Mouse (Mus musculus): ENCODE data around the gene Aoah.

Gene Aoah

GRCm38 (mm10) chr13:21040589-21041199 lies 246.8 kb downstream of the Aoah start:
- intact Hi-C loops (cut with DNase I) = no loop called here

- intact Hi-C loops (cut with DNase I) = no loop called here
Measured at GRCm38 (mm10) chr13:21050118-21050517, 256.2 kb downstream of the Aoah start.

- intact Hi-C loops (cut with DNase I) = no loop called here
Measured at GRCm38 (mm10) chr13:21066021-21066420, 272.1 kb downstream of the Aoah start.

GRCm38 (mm10) chr13:21074847-21075246 lies 280.9 kb downstream of the Aoah start, which contains the start of gene Olfr1370:
Gene Olfr1370, minus strand, starts transcription at chr13:21074947.
- intact Hi-C loops (cut with DNase I) = no loop called here

GRCm38 (mm10) chr13:21082686-21083085 lies 288.8 kb downstream of the Aoah start:
- intact Hi-C loops (cut with DNase I) = no loop called here

Measured in adrenal gland (tissue).